ENCODE assay signal across 27 mouse cellular contexts in genomic region chr12:40256033-40256432, GRCm38 (mm10). TPM values are rescaled to one million over a fixed set of nuclear protein-coding genes. Genes with fewer than 3 reads are reported as not detected.
DNase-seq lines count a peak whose midpoint lies in the region; ATAC-seq and TF ChIP-seq lines count a peak whose summit lies in the region.
"Had no signal": no experiment of that assay in that cellular context is flagged by ENCODE, and none has a peak within 500 bp of the region (broad histone marks: within the 10 kb centered on the region; RNA-seq: fewer than 3 reads in every experiment).

No protein-coding gene starts in this region.

- no peaks in the 10 kb centered on the region for H3K27me3 ChIP-seq in heart, postnatal 0 days (ENCODE audit: control insufficient read depth, insufficient read depth, low read length)
- no peaks in the 10 kb centered on the region for H3K27me3 ChIP-seq in heart, embryonic 10.5 days (ENCODE audit: insufficient read depth, poor library complexity, severe bottlenecking)
- no peaks in the 10 kb centered on the region for H3K27me3 ChIP-seq in lung, embryonic 14.5 days (ENCODE audit: insufficient read depth, low read length)
- H3K27me3 ChIP-seq in CH12.LX (replicated peaks): no peaks in the 10 kb centered on the region
- H3K27me3 ChIP-seq: intestine, embryonic 15.5 days; midbrain, embryonic 12.5 days; neural tube, embryonic 13.5 days had no signal

- H3K36me3 ChIP-seq in heart, postnatal 0 days (replicated peaks; ENCODE audit: control insufficient read depth, insufficient read depth, low read length): no peaks in the 10 kb centered on the region
- H3K36me3 ChIP-seq in heart, embryonic 10.5 days: no peaks in the 10 kb centered on the region
- H3K36me3 ChIP-seq in lung, embryonic 14.5 days (ENCODE audit: insufficient read depth): no peaks in the 10 kb centered on the region
- no peaks in the 10 kb centered on the region for H3K36me3 ChIP-seq in CH12.LX (replicated peaks in 1 of 2; ENCODE audit: control insufficient read depth in 1 of 2, insufficient read depth in 1 of 2, low read length in 1 of 2)
- H3K36me3 ChIP-seq: G1E; intestine, embryonic 15.5 days; limb, embryonic 10.5 days; midbrain, embryonic 12.5 days; neural tube, embryonic 13.5 days had no signal

- in situ Hi-C loops in CH12.LX (cut with MboI; ENCODE audit: low pct_ligation_motif_present, low pct_unique_long_range_greater_than_20kb, low sequenced_read_pairs): loop anchor here (25.0 kb wide), 2 partner anchors 431 to 556 kb away; no protein-coding TSS in a partner anchor

- dilution Hi-C loops in CH12.LX (cut with MboI; ENCODE audit: extremely low pct_ligation_motif_present, extremely low pct_unique_long_range_greater_than_20kb, low sequenced_read_pairs): no loop called here

- no peak overlapping the region for H3K27ac ChIP-seq in heart, postnatal 0 days (ENCODE audit: low read depth)
- no peak overlapping the region for H3K27ac ChIP-seq in heart, embryonic 10.5 days
- H3K27ac ChIP-seq in lung, embryonic 14.5 days (ENCODE audit: low read depth): no peak overlapping the region
- no peak overlapping the region for H3K27ac ChIP-seq in CH12.LX (ENCODE audit: insufficient read depth, low read depth)
- H3K27ac ChIP-seq: hindbrain, embryonic 14.5 days; intestine, embryonic 15.5 days; limb, embryonic 10.5 days; midbrain, embryonic 12.5 days; neural tube, embryonic 13.5 days had no signal

- H3K9ac ChIP-seq in heart, postnatal 0 days (replicated peaks; ENCODE audit: low read depth, low read length): no peak overlapping the region
- H3K9ac ChIP-seq in lung, embryonic 14.5 days: no peak overlapping the region
- H3K9ac ChIP-seq in CH12.LX (ENCODE audit: insufficient read depth, low read depth): no peak overlapping the region
- H3K9ac ChIP-seq: hindbrain, embryonic 14.5 days; intestine, embryonic 15.5 days; midbrain, embryonic 12.5 days; neural tube, embryonic 13.5 days had no signal

- peak; percentile 30 for TF ChIP-seq CTCF in heart, postnatal 0 days (IDR thresholded peaks at IDR 0.05; ENCODE audit: low read depth)
- peak; percentile 41 for TF ChIP-seq CTCF in lung, embryonic 14.5 days (IDR thresholded peaks at IDR 0.05; ENCODE audit: low read depth)
- TF ChIP-seq CTCF in CH12.LX (conservative IDR thresholded peaks at IDR 0.05 in 1 of 2, IDR thresholded peaks at IDR 0.05 in 1 of 2; ENCODE audit: low read depth in 2 of 2, low read length in 2 of 2): peak; percentile 15 to 56; a peak in 2 of 4 replicates

- H3K4me2 ChIP-seq in heart, postnatal 0 days (ENCODE audit: low read depth, low read length): no peak overlapping the region
- no peak overlapping the region for H3K4me2 ChIP-seq in lung, embryonic 14.5 days
- no peak overlapping the region for H3K4me2 ChIP-seq in CH12.LX (ENCODE audit: insufficient read depth, low read depth, poor library complexity, severe bottlenecking)
- H3K4me2 ChIP-seq: hindbrain, embryonic 14.5 days; intestine, embryonic 15.5 days; liver, embryonic 11.5 days; midbrain, embryonic 12.5 days; neural tube, embryonic 13.5 days had no signal

- no peak for ATAC-seq in heart, postnatal 0 days (ENCODE audit: insufficient read depth, low read depth)
- no peak for ATAC-seq in lung, embryonic 14.5 days (ENCODE audit: insufficient read depth)
- ATAC-seq in megakaryocyte progenitor cell, adult 5-6 weeks (replicated peaks; ENCODE audit: poor library complexity): peak; percentile 45; the same call in 1 of the 2 replicates
- ATAC-seq: forebrain, embryonic 16.5 days; intestine, embryonic 15.5 days had no signal

- H3K79me2 ChIP-seq in CH12.LX (replicated peaks; ENCODE audit: control insufficient read depth, extremely low read depth, insufficient read depth, poor library complexity, severe bottlenecking): no peaks in the 10 kb centered on the region

- H3K4me3 ChIP-seq in heart, postnatal 0 days (ENCODE audit: low read depth, low read length): no peak overlapping the region
- no peak overlapping the region for H3K4me3 ChIP-seq in heart, embryonic 10.5 days
- H3K4me3 ChIP-seq in lung, embryonic 14.5 days (ENCODE audit: low read depth, low read length): no peak overlapping the region
- H3K4me3 ChIP-seq in CH12.LX (replicated peaks in 1 of 3; ENCODE audit: low read depth in 2 of 3, low read length in 2 of 3, poor library complexity in 1 of 3): no peak overlapping the region
- H3K4me3 ChIP-seq: erythroblast, embryonic 14.5 days; intestine, embryonic 15.5 days; limb, embryonic 10.5 days; midbrain, embryonic 12.5 days; neural tube, embryonic 13.5 days had no signal

- no peaks in the 10 kb centered on the region for H3K9me3 ChIP-seq in heart, postnatal 0 days (replicated peaks; ENCODE audit: control insufficient read depth, low read length)
- no peaks in the 10 kb centered on the region for H3K9me3 ChIP-seq in heart, embryonic 10.5 days
- H3K9me3 ChIP-seq in lung, embryonic 14.5 days (ENCODE audit: low read depth, low read length): no peaks in the 10 kb centered on the region
- H3K9me3 ChIP-seq in CH12.LX (replicated peaks; ENCODE audit: low read length): no peaks in the 10 kb centered on the region
- H3K9me3 ChIP-seq: G1E; intestine, embryonic 15.5 days; limb, embryonic 10.5 days; midbrain, embryonic 12.5 days; neural tube, embryonic 13.5 days had no signal

- TF ChIP-seq POLR2A in CH12.LX (IDR thresholded peaks at IDR 0.05; ENCODE audit: low read depth, low read length): no peak

- TF ChIP-seq RAD21 in CH12.LX (IDR thresholded peaks at IDR 0.05; ENCODE audit: low read depth, low read length): peak; percentile 36

- TF ChIP-seq EP300 in heart, postnatal 0 days (IDR thresholded peaks at IDR 0.05; ENCODE audit: low read depth): no peak
- no peak for TF ChIP-seq EP300 in CH12.LX (IDR thresholded peaks at IDR 0.05; ENCODE audit: low read length)

- 0 out of 2 replicates have a peak, but pooled peaks cover 4% of the 10 kb centered on the region for H3K4me1 ChIP-seq in heart, postnatal 0 days (ENCODE audit: control insufficient read depth, insufficient read depth)
- H3K4me1 ChIP-seq in heart, embryonic 10.5 days: no peaks in the 10 kb centered on the region
- peaks cover 6% of the 10 kb centered on the region; the same call in 1 of the 2 replicates for H3K4me1 ChIP-seq in lung, embryonic 14.5 days (ENCODE audit: insufficient read depth)
- H3K4me1 ChIP-seq in CH12.LX (ENCODE audit: control insufficient read depth in 1 of 2, insufficient read depth in 2 of 2): peaks cover 5 to 12% of the 10 kb centered on the region in 2 experiments
- H3K4me1 ChIP-seq: intestine, embryonic 15.5 days; midbrain, embryonic 12.5 days; neural tube, embryonic 13.5 days had no signal

- no peak for DNase-seq in heart, postnatal 0 days (ENCODE audit: low spot score)
- DNase-seq in heart, embryonic 10.5 days (ENCODE audit: low spot score): no peak
- DNase-seq in lung, embryonic 14.5 days: peak; percentile 21
- DNase-seq in lung, postnatal 14 days: no peak
- DNase-seq in CH12.LX (ENCODE audit: extremely low read depth): no peak
- DNase-seq in adrenal gland, adult 18-20 months (ENCODE audit: low spot score in 2 of 2): no peak
- no peak for DNase-seq in right cerebral cortex, adult 2 months (ENCODE audit: low spot score in 2 of 2)
- DNase-seq: adrenal gland, adult 2 months; cerebellum, adult 9-11 months; gastrocnemius, postnatal 36 days; heart, postnatal 14 days; kidney, postnatal 10 days; lung, adult 2 months; right cerebral cortex, postnatal 14 days; spleen, adult 18-20 months; thymus, adult 2 months had no signal

TF ChIP-seq in CH12.LX, 34 proteins besides CTCF, POLR2A, EP300 and RAD21:
- TF ChIP-seq GABPA (IDR thresholded peaks at IDR 0.05; ENCODE audit: insufficient replicate concordance, low read depth, low read length) (no peak), SMC3 (IDR thresholded peaks at IDR 0.05; ENCODE audit: low read depth, low read length) (peak; percentile 30), NRF1 (IDR thresholded peaks at IDR 0.05; ENCODE audit: low read depth, low read length) (no peak)

RNA-seq across cellular contexts. Expression of gene Ifrd1, which starts 7.7 kb away (rescaled TPM):
- 47.0 and 74.6 TPM in 2 replicates for total RNA-seq in heart, postnatal 0 days (2014; rRNA removed; ENCODE audit: low replicate concordance)
- polyA plus RNA-seq in heart, postnatal 0 days (2015; fragmentation: Nextera tagmentation; extraction: Ambion mirVana): 90.4 and 117 TPM in 2 replicates
- polyA plus RNA-seq in heart, embryonic 10.5 days (2016; fragmentation: Nextera tagmentation; extraction: Ambion mirVana): 95.0 and 98.2 TPM in 2 replicates
- 141 and 148 TPM in 2 replicates for polyA plus RNA-seq in lung, embryonic 14.5 days (2014; fragmentation: Nextera tagmentation; extraction: Ambion mirVana)
- total RNA-seq in CH12.LX (2012; rRNA removed): 98.2 and 105 TPM in 2 replicates
- total RNA-seq in CH12.LX (2014; rRNA removed): 427 and 506 TPM in 2 replicates
- polyA plus RNA-seq in CH12.LX (2012; ENCODE audit: insufficient read length, low read depth): 258 and 269 TPM in 2 replicates
- total RNA-seq in megakaryocyte progenitor cell, adult 5-6 weeks (2015): 145 and 175 TPM in 2 replicates
- total RNA-seq in megakaryocyte progenitor cell, adult 5-6 weeks (2017): 111 and 112 TPM in 2 replicates
- total RNA-seq in adrenal gland, adult 18-20 months (2021): 100 to 1,000 TPM; 177 to 248 TPM

RNA-seq across cellular contexts. Expression of gene Lsmem1, which starts 56.7 kb away (rescaled TPM):
- total RNA-seq in heart, postnatal 0 days (2014; rRNA removed; ENCODE audit: low replicate concordance): 5.1 and 9.2 TPM in 2 replicates
- 24.3 and 37.5 TPM in 2 replicates for polyA plus RNA-seq in heart, postnatal 0 days (2015; fragmentation: Nextera tagmentation; extraction: Ambion mirVana)
- 11.5 and 20.7 TPM in 2 replicates for polyA plus RNA-seq in heart, embryonic 10.5 days (2016; fragmentation: Nextera tagmentation; extraction: Ambion mirVana)
- not detected in 2 replicates for polyA plus RNA-seq in lung, embryonic 14.5 days (2014; fragmentation: Nextera tagmentation; extraction: Ambion mirVana)
- not detected in 2 replicates for total RNA-seq in CH12.LX (2012; rRNA removed)
- not detected in 2 replicates for total RNA-seq in CH12.LX (2014; rRNA removed)
- not detected in 2 replicates for polyA plus RNA-seq in CH12.LX (2012; ENCODE audit: insufficient read length, low read depth)
- not detected in 2 replicates for total RNA-seq in megakaryocyte progenitor cell, adult 5-6 weeks (2015)
- 0.24 and 0.54 TPM in 2 replicates for total RNA-seq in megakaryocyte progenitor cell, adult 5-6 weeks (2017)
- total RNA-seq in adrenal gland, adult 18-20 months (2021): under 1 TPM in 1 of 2 experiments, not detected in 1; 0.13 TPM
- polyA plus RNA-seq: adrenal gland, adult 2 months; erythroblast, embryonic 14.5 days; forebrain, embryonic 16.5 days; G1E; hindbrain, embryonic 14.5 days; intestine, embryonic 15.5 days; limb, embryonic 10.5 days; midbrain, embryonic 12.5 days; stomach, embryonic 14.5 days had no signal
